Mouse (Mus musculus): ENCODE results near the gene Rpl24. TPM values are rescaled to one million over a fixed set of nuclear protein-coding genes. Genes with fewer than 3 reads are reported as not detected.

Gene Rpl24
- polyA plus RNA-seq, 1 experiment: 1,568 TPM

GRCm38 (mm10) chr16:55994235-55994634, 28.2 kb downstream of the Rpl24 start:
- Histone ChIP-seq H3K79me3 (ENCODE audit: low read depth) (no peaks in the 10 kb centered on the region), H3K79me2 (ENCODE audit: control insufficient read depth, insufficient read depth) (peaks cover 7% of the 10 kb centered on the region), H3ac (ENCODE audit: control insufficient read depth, insufficient read length, low read depth) (no peak overlapping the region), H3K27me3 (ENCODE audit: control insufficient read depth, insufficient read depth, insufficient read length) (no peaks in the 10 kb centered on the region), H3K4me3 (ENCODE audit: insufficient read depth, poor library complexity, severe bottlenecking) (no peak overlapping the region), H3K36me3 (ENCODE audit: control insufficient read depth, insufficient read depth) (peaks cover 48% of the 10 kb centered on the region)
- no peak for TF ChIP-seq CEBPB (IDR thresholded peaks at IDR 0.05; ENCODE audit: low read depth)
- TF ChIP-seq CTCF (IDR thresholded peaks at IDR 0.05; ENCODE audit: control insufficient read depth, insufficient read depth, insufficient read length): no peak
- no peak for TF ChIP-seq MAX (IDR thresholded peaks at IDR 0.05)
- TF ChIP-seq USF1 (IDR thresholded peaks at IDR 0.05; ENCODE audit: low read depth): no peak
- TF ChIP-seq FOSL1 (IDR thresholded peaks at IDR 0.05; ENCODE audit: insufficient read depth, low read length, poor library complexity, severe bottlenecking): no peak
- TF ChIP-seq MYOG (IDR thresholded peaks at IDR 0.05; ENCODE audit: control insufficient read depth, extremely low read depth, insufficient read length): no peak
- no peak for TF ChIP-seq MYOD1 (IDR thresholded peaks at IDR 0.05; ENCODE audit: control insufficient read depth, insufficient read length, low read depth)

- TF ChIP-seq MYOD1 (IDR thresholded peaks at IDR 0.05; ENCODE audit: control insufficient read depth, insufficient read length, low read depth) (no peak), USF1 (IDR thresholded peaks at IDR 0.05; ENCODE audit: low read depth) (no peak), CTCF (IDR thresholded peaks at IDR 0.05; ENCODE audit: control insufficient read depth, insufficient read depth, insufficient read length) (no peak), FOSL1 (IDR thresholded peaks at IDR 0.05; ENCODE audit: insufficient read depth, low read length, poor library complexity, severe bottlenecking) (no peak), CEBPB (IDR thresholded peaks at IDR 0.05; ENCODE audit: low read depth) (no peak), MYOG (IDR thresholded peaks at IDR 0.05; ENCODE audit: control insufficient read depth, extremely low read depth, insufficient read length) (no peak), MAX (IDR thresholded peaks at IDR 0.05) (no peak)
- Histone ChIP-seq H3K4me3 (ENCODE audit: insufficient read depth, poor library complexity, severe bottlenecking) (no peak overlapping the region), H3ac (ENCODE audit: control insufficient read depth, insufficient read length, low read depth) (no peak overlapping the region), H3K27me3 (ENCODE audit: control insufficient read depth, insufficient read depth, insufficient read length) (no peaks in the 10 kb centered on the region), H3K79me2 (ENCODE audit: control insufficient read depth, insufficient read depth) (peaks cover 5% of the 10 kb centered on the region), H3K79me3 (ENCODE audit: low read depth) (peaks cover 3% of the 10 kb centered on the region), H3K36me3 (ENCODE audit: control insufficient read depth, insufficient read depth) (peaks cover 60% of the 10 kb centered on the region)
Observed at GRCm38 (mm10) chr16:56006798-56007197, 40.7 kb downstream of the Rpl24 start.

GRCm38 (mm10) chr16:56008862-56009261, 42.8 kb downstream of the Rpl24 start:
- no peak for TF ChIP-seq MYOD1 (IDR thresholded peaks at IDR 0.05; ENCODE audit: control insufficient read depth, insufficient read length, low read depth)
- TF ChIP-seq MYOG (IDR thresholded peaks at IDR 0.05; ENCODE audit: control insufficient read depth, extremely low read depth, insufficient read length): no peak
- TF ChIP-seq MAX (IDR thresholded peaks at IDR 0.05): no peak
- no peak for TF ChIP-seq CEBPB (IDR thresholded peaks at IDR 0.05; ENCODE audit: low read depth)
- TF ChIP-seq USF1 (IDR thresholded peaks at IDR 0.05; ENCODE audit: low read depth): no peak
- no peak for TF ChIP-seq CTCF (IDR thresholded peaks at IDR 0.05; ENCODE audit: control insufficient read depth, insufficient read depth, insufficient read length)
- TF ChIP-seq FOSL1 (IDR thresholded peaks at IDR 0.05; ENCODE audit: insufficient read depth, low read length, poor library complexity, severe bottlenecking): no peak
- no peaks in the 10 kb centered on the region for H3K27me3 ChIP-seq (ENCODE audit: control insufficient read depth, insufficient read depth, insufficient read length)
- peaks cover 3% of the 10 kb centered on the region for H3K79me3 ChIP-seq (ENCODE audit: low read depth)
- peaks cover 5% of the 10 kb centered on the region for H3K79me2 ChIP-seq (ENCODE audit: control insufficient read depth, insufficient read depth)
- H3K4me3 ChIP-seq (ENCODE audit: insufficient read depth, poor library complexity, severe bottlenecking): no peak overlapping the region
- peaks cover 57% of the 10 kb centered on the region for H3K36me3 ChIP-seq (ENCODE audit: control insufficient read depth, insufficient read depth)
- no peak overlapping the region for H3ac ChIP-seq (ENCODE audit: control insufficient read depth, insufficient read length, low read depth)

GRCm38 (mm10) chr16:56012789-56013743, 47.0 kb downstream of the Rpl24 start:
- H3K79me2 ChIP-seq (ENCODE audit: control insufficient read depth, insufficient read depth): peaks cover 5% of the 10 kb centered on the region
- H3K4me3 ChIP-seq (ENCODE audit: insufficient read depth, poor library complexity, severe bottlenecking): no peak overlapping the region
- TF ChIP-seq MYOD1 (IDR thresholded peaks at IDR 0.05; ENCODE audit: control insufficient read depth, insufficient read length, low read depth) (no peak), MAX (IDR thresholded peaks at IDR 0.05) (no peak), FOSL1 (IDR thresholded peaks at IDR 0.05; ENCODE audit: insufficient read depth, low read length, poor library complexity, severe bottlenecking) (no peak), CTCF (IDR thresholded peaks at IDR 0.05; ENCODE audit: control insufficient read depth, insufficient read depth, insufficient read length) (no peak), USF1 (IDR thresholded peaks at IDR 0.05; ENCODE audit: low read depth) (no peak), CEBPB (IDR thresholded peaks at IDR 0.05; ENCODE audit: low read depth) (no peak), MYOG (IDR thresholded peaks at IDR 0.05; ENCODE audit: control insufficient read depth, extremely low read depth, insufficient read length) (no peak)
- no peak overlapping the region for H3ac ChIP-seq (ENCODE audit: control insufficient read depth, insufficient read length, low read depth)
- H3K27me3 ChIP-seq (ENCODE audit: control insufficient read depth, insufficient read depth, insufficient read length): no peaks in the 10 kb centered on the region
- H3K79me3 ChIP-seq (ENCODE audit: low read depth): peaks cover 3% of the 10 kb centered on the region
- peaks cover 42% of the 10 kb centered on the region for H3K36me3 ChIP-seq (ENCODE audit: control insufficient read depth, insufficient read depth)

- H3K36me3 ChIP-seq (ENCODE audit: control insufficient read depth, insufficient read depth): peaks cover 53% of the 10 kb centered on the region
Observed at GRCm38 (mm10) chr16:56014076-56014475, 48.0 kb downstream of the Rpl24 start.

More at GRCm38 (mm10) chr16:56014076-56014475, 48.0 kb downstream of the Rpl24 start:
- Histone ChIP-seq H3K4me3 (ENCODE audit: insufficient read depth, poor library complexity, severe bottlenecking) (no peak overlapping the region), H3K79me2 (ENCODE audit: control insufficient read depth, insufficient read depth) (peaks cover 8% of the 10 kb centered on the region), H3K79me3 (ENCODE audit: low read depth) (peaks cover 2% of the 10 kb centered on the region), H3K27me3 (ENCODE audit: control insufficient read depth, insufficient read depth, insufficient read length) (no peaks in the 10 kb centered on the region), H3ac (ENCODE audit: control insufficient read depth, insufficient read length, low read depth) (no peak overlapping the region)
- no peak for TF ChIP-seq MAX (IDR thresholded peaks at IDR 0.05)
- TF ChIP-seq MYOG (IDR thresholded peaks at IDR 0.05; ENCODE audit: control insufficient read depth, extremely low read depth, insufficient read length): no peak
- TF ChIP-seq USF1 (IDR thresholded peaks at IDR 0.05; ENCODE audit: low read depth): no peak
- TF ChIP-seq CEBPB (IDR thresholded peaks at IDR 0.05; ENCODE audit: low read depth): no peak
- no peak for TF ChIP-seq MYOD1 (IDR thresholded peaks at IDR 0.05; ENCODE audit: control insufficient read depth, insufficient read length, low read depth)
- no peak for TF ChIP-seq CTCF (IDR thresholded peaks at IDR 0.05; ENCODE audit: control insufficient read depth, insufficient read depth, insufficient read length)
- TF ChIP-seq FOSL1 (IDR thresholded peaks at IDR 0.05; ENCODE audit: insufficient read depth, low read length, poor library complexity, severe bottlenecking): no peak

Measured in C2C12 (cell line).